Mouse (Mus musculus): Measurements from ENCODE around the gene Prkab1. TPM values are rescaled to one million over a fixed set of nuclear protein-coding genes. Genes with fewer than 3 reads are reported as not detected.

The Prkab1 gene
- total and polyA plus RNA-seq, 2 experiments from 2014 or later, result 47.0 TPM

GRCm38 (mm10) chr5:116023251-116023661 lies 1.1 kb downstream of the Prkab1 start:
- Histone ChIP-seq H3K4me2 (ENCODE audit: low read depth, low read length, poor library complexity, severe bottlenecking) (peak overlapping the region; percentile 85), H3K27me3 (ENCODE audit: insufficient read depth, low read length) (no peaks in the 10 kb centered on the region), H3K4me1 (ENCODE audit: insufficient read depth, low read length) (peaks cover 9% of the 10 kb centered on the region), H3K36me3 (ENCODE audit: insufficient read depth, low read length) (peaks cover 32% of the 10 kb centered on the region), H3K4me3 (ENCODE audit: low read depth, low read length) (peak overlapping the region; percentile 87), H3K9ac (replicated peaks; ENCODE audit: low read length, poor library complexity, severe bottlenecking) (0 out of 2 replicates have a peak overlapping the region, but pooled peaks have one; percentile 3), H3K27ac (ENCODE audit: low read depth, low read length) (peak overlapping the region; percentile 70; the same call in 1 of the 2 replicates), H3K9me3 (ENCODE audit: low read length) (no peaks in the 10 kb centered on the region)
- 35% methylated on average over 8 of the region's 8 CpGs for WGBS
- no peak for TF ChIP-seq CTCF (IDR thresholded peaks at IDR 0.05)
- DNase-seq (ENCODE audit: low spot score) (no peak), ATAC-seq (ENCODE audit: low FRiP score) (no peak)

GRCm38 (mm10) chr5:116022658-116023200 lies 1.6 kb downstream of the Prkab1 start:
- no peaks in the 10 kb centered on the region for H3K9me3 ChIP-seq (ENCODE audit: low read length)
- peak overlapping the region; percentile 85 for H3K4me2 ChIP-seq (ENCODE audit: low read depth, low read length, poor library complexity, severe bottlenecking)
- no peak for TF ChIP-seq CTCF (IDR thresholded peaks at IDR 0.05)
- no peak overlapping the region for H3K9ac ChIP-seq (replicated peaks; ENCODE audit: low read length, poor library complexity, severe bottlenecking)
- H3K27ac ChIP-seq (ENCODE audit: low read depth, low read length), result no peak overlapping the region
- peaks cover 9% of the 10 kb centered on the region for H3K4me1 ChIP-seq (ENCODE audit: insufficient read depth, low read length)
- 90% methylated on average over 7 of the region's 7 CpGs for WGBS
- H3K27me3 ChIP-seq (ENCODE audit: insufficient read depth, low read length), result no peaks in the 10 kb centered on the region
- DNase-seq (ENCODE audit: low spot score), result no peak
- no peak for ATAC-seq (ENCODE audit: low FRiP score)
- H3K36me3 ChIP-seq (ENCODE audit: insufficient read depth, low read length), result peaks cover 37% of the 10 kb centered on the region
- H3K4me3 ChIP-seq (ENCODE audit: low read depth, low read length), result peak overlapping the region; percentile 87; the same call in 1 of the 2 replicates

DNA sequence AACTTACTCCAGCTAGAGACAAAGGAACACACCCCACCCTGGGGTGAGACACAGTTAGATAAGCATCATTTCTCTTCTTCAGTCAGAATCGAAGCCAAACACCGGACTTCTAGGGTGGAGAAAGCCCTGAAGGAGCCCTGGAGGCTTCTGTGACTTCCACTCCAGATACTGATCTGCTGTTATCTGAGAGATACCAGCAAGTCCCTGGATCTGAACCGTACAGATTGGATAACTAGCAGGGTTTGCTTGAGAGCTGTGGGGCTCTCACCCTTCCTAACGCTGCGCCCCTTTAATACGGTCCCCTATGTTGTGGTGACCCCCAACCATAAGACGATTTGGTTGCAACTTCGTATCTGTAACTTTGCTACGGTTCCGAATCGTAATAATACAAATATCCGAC lies 2.2 kb downstream of the Prkab1 start:
- no peak for TF ChIP-seq CTCF (IDR thresholded peaks at IDR 0.05)
- Histone ChIP-seq H3K36me3 (ENCODE audit: insufficient read depth, low read length) (peaks cover 43% of the 10 kb centered on the region), H3K9ac (replicated peaks; ENCODE audit: low read length, poor library complexity, severe bottlenecking) (no peak overlapping the region), H3K27me3 (ENCODE audit: insufficient read depth, low read length) (no peaks in the 10 kb centered on the region), H3K4me2 (ENCODE audit: low read depth, low read length, poor library complexity, severe bottlenecking) (no peak overlapping the region), H3K27ac (ENCODE audit: low read depth, low read length) (no peak overlapping the region), H3K4me1 (ENCODE audit: insufficient read depth, low read length) (peaks cover 9% of the 10 kb centered on the region), H3K9me3 (ENCODE audit: low read length) (no peaks in the 10 kb centered on the region), H3K4me3 (ENCODE audit: low read depth, low read length) (no peak overlapping the region)
- ATAC-seq (ENCODE audit: low FRiP score) (no peak), DNase-seq (ENCODE audit: low spot score) (no peak)
- 94% methylated on average over 12 of the region's 12 CpGs for WGBS

GRCm38 (mm10) chr5:116021552-116021951 lies 2.8 kb downstream of the Prkab1 start:
- ATAC-seq (ENCODE audit: low FRiP score) (no peak), DNase-seq (ENCODE audit: low spot score) (no peak)
- Histone ChIP-seq H3K27me3 (ENCODE audit: insufficient read depth, low read length) (no peaks in the 10 kb centered on the region), H3K4me3 (ENCODE audit: low read depth, low read length) (no peak overlapping the region), H3K27ac (ENCODE audit: low read depth, low read length) (no peak overlapping the region), H3K36me3 (ENCODE audit: insufficient read depth, low read length) (peaks cover 48% of the 10 kb centered on the region), H3K9ac (replicated peaks; ENCODE audit: low read length, poor library complexity, severe bottlenecking) (no peak overlapping the region), H3K4me2 (ENCODE audit: low read depth, low read length, poor library complexity, severe bottlenecking) (no peak overlapping the region), H3K4me1 (ENCODE audit: insufficient read depth, low read length) (peaks cover 9% of the 10 kb centered on the region), H3K9me3 (ENCODE audit: low read length) (no peaks in the 10 kb centered on the region)
- 93% methylated on average over 14 of the region's 14 CpGs for WGBS
- no peak for TF ChIP-seq CTCF (IDR thresholded peaks at IDR 0.05)

- DNase-seq (ENCODE audit: low spot score), result no peak
- peaks cover 9% of the 10 kb centered on the region for H3K4me1 ChIP-seq (ENCODE audit: insufficient read depth, low read length)
- no peak overlapping the region for H3K4me3 ChIP-seq (ENCODE audit: low read depth, low read length)
- no peak overlapping the region for H3K9ac ChIP-seq (replicated peaks; ENCODE audit: low read length, poor library complexity, severe bottlenecking)
- no peak overlapping the region for H3K27ac ChIP-seq (ENCODE audit: low read depth, low read length)
- no peak for ATAC-seq (ENCODE audit: low FRiP score)
- no peak overlapping the region for H3K4me2 ChIP-seq (ENCODE audit: low read depth, low read length, poor library complexity, severe bottlenecking)
- no peak for TF ChIP-seq CTCF (IDR thresholded peaks at IDR 0.05)
- H3K27me3 ChIP-seq (ENCODE audit: insufficient read depth, low read length), result no peaks in the 10 kb centered on the region
- 87% methylated on average over 11 of the region's 11 CpGs for WGBS
- no peaks in the 10 kb centered on the region for H3K9me3 ChIP-seq (ENCODE audit: low read length)
- peaks cover 64% of the 10 kb centered on the region for H3K36me3 ChIP-seq (ENCODE audit: insufficient read depth, low read length)
Measured at GRCm38 (mm10) chr5:116019371-116019770, 4.9 kb downstream of the Prkab1 start.

DNA sequence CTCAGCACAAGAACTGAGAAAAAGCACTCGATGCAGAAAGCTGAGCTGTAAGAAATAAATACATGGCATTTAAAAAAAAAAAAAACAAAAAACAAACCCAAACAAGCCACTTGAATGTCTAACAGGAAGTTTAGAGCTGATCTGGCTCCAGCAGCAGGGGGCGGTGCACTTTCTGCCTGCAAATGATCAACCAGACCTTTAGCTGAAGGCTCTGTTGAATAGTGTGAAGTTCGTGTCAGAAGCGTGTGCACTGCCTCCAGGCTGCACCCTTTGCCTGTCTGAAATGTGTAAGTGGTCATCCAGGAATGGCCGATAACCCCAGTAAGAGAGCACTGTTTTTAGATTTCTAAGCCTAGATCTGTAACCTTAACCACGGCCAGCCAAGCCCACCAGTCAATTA lies 5.5 kb downstream of the Prkab1 start:
- peaks cover 70% of the 10 kb centered on the region for H3K36me3 ChIP-seq (ENCODE audit: insufficient read depth, low read length)
- 86% methylated on average over 6 of the region's 6 CpGs for WGBS
- peaks cover 9% of the 10 kb centered on the region for H3K4me1 ChIP-seq (ENCODE audit: insufficient read depth, low read length)
- H3K9me3 ChIP-seq (ENCODE audit: low read length), result no peaks in the 10 kb centered on the region
- DNase-seq (ENCODE audit: low spot score) (no peak), ATAC-seq (ENCODE audit: low FRiP score) (no peak)
- H3K9ac ChIP-seq (replicated peaks; ENCODE audit: low read length, poor library complexity, severe bottlenecking), result no peak overlapping the region
- H3K27me3 ChIP-seq (ENCODE audit: insufficient read depth, low read length), result no peaks in the 10 kb centered on the region
- no peak overlapping the region for H3K4me2 ChIP-seq (ENCODE audit: low read depth, low read length, poor library complexity, severe bottlenecking)
- TF ChIP-seq CTCF (IDR thresholded peaks at IDR 0.05), result peak; percentile 32
- no peak overlapping the region for H3K4me3 ChIP-seq (ENCODE audit: low read depth, low read length)
- H3K27ac ChIP-seq (ENCODE audit: low read depth, low read length), result no peak overlapping the region
